Mouse (Mus musculus) fat pad, adult 2 months (tissue): Measurements from ENCODE around the gene Sp6.

Experiments
- DNase-seq: peaks from one replicate; pipeline ENCODE4 v3.0.0-alpha.2; 2011; ENCODE audit warnings: low read depth, low spot score; ENCODE audit errors: extremely low read depth

The Sp6 gene

DNA sequence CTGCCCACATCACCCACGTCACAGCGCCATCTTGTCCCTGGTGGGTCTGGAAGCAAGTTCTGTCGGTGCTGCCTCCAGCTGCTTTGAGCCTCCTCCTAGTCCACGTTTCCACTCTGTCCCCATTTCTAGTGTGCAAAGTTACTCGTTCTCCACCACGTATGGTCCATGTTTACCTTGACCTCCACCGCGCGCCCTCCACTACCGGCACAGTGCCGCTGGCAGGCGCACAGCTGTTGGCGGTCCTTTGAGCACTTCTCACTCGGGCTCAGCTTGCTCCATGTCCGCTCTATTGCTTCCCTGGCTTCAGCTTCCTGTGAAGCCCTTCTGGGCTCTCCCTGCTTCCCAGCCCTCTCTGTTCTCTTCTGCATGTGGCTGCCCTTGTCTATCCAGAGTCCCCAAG, 31.7 kb upstream of the Sp6 start:
- no peak for DNase-seq

DNA sequence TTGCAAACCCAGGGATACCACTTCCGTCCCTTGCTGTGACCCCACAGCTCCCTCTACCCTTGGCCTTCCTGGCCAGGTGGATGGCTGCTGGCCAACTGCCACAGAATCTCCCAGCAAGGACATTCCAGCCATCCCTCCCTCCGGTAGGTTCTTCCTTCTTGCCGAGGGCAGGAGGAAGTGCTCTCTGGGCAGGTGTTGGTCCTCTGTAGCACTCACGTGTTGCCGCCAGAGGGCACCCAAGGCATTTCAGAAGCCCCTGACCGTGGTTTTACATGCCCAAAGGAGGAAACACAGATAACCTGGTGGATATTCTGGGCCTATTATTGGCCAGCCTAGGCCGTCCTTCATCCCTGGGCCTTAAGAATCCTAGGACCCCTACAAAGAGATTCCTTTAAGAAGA, 30.8 kb upstream of the Sp6 start:
- no peak for DNase-seq

DNA sequence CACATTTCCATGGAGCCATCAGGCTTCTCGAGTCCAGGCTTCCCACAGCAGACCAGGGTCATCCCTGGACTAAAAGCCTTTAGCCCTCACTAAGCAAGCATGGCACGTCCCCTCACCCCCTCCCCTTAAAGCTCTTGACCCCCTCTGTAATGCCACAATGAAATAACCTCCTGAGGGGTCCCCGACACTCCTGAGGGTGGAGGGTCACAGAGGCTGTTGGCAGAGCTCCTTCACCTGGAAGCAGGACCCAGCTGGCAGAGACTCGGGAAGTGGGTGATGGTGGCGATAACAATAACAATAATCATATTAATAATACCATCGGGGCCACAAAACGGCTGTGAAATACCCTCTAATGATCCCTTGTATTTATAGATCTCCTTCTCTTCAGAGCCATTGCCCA, 30.3 kb upstream of the Sp6 start, which contains the start of gene Sp2:
Gene Sp2 (minus strand): TSS at position 101 of the 400 bp plus-strand sequence.
- no peak for DNase-seq

DNA sequence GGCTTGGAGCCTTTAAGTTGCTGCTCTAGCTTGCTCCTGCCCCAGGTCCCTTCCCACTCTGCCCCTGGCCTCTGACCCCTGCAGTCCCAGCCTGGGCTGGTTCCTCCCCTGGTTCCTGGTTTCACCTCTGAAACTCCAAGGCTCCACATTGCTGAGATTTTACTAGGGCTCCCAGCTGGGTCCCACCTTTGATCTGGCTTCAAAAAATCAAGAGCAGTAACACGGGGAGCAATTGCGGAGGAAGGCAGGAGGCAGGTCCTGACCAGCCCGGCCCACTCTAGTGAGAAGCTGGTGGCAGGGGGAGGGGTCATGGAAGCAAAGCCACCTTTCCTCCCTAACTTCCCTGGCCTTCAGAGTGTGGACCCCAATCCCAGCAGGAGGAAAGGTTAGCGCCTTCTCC, 28.3 kb upstream of the Sp6 start:
- no peak for DNase-seq

DNA sequence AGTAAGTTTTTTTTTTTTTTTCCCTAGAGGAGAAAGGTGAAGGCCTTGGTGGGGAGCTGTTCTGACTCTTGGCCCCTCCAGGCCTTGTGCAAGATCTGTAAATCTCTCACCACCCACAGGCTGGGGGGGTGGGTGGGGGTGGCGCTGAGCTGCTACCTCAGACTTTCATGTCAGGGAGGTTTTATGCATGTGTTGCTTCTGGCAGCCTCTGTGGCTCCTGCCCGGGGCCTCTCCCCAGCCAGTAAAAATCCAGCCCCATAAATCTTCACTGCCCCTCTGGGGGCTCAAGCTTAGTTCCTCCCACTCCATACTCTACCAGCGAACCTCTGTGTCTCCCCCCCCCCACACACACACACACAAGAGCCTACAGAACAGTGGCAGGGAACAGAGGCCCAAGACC, 26.7 kb upstream of the Sp6 start:
- no peak for DNase-seq

DNA sequence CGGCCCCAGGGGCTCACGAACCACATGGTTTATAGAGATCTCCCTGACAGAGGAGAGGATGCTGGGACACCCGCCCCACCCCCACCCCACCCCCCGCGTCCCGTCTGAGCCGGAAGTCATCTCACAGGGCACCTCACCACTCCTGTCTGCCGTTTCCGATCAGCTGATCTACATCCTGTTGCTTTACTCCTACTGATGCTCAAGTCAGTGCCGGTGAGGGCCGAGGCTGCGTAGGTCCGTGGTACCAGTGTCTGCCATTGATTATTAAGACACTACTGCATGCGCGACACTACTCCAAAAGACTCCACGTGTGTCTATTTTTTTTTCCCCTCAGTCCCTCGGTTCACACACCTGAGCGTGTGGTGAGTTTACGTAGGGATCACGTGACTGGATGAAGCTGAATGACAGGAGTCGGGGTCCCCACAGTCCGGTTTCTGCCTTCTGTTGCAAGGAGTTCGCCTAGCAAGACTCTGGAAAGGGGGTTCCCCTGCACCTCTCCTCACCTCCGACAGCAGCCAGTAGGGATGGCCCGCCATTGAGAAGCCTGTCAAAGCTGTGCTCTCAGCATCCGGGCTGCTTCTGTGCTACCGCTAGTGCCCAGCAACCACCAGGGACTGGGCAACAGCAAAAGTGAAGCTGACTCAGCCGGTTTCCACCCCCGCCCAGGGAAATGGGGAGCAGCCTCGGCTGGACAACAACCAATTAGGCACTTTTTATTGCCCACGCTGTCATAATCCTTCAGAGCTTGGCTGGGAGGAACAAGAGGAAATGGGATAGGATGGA, 25.1 kb upstream of the Sp6 start:
- DNase-seq: no peak

DNA sequence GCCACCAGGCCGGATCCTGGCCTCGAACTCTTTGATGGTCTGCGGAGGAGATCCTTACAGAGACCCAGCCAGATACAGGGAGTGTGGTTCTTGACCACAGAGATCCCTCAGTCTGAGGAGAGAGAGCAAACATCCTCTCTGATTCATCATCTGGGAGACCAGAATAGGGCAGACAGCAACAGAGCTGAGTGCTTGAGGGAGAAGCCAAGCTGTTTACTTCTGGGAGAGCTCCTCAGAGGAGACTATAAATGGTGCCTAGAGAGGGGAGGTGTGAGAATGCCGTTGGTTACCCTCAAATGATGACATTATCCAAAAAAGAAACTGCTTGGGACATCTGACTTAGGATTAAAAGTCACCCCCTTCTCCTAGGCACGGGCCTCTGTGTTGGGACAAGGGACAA, 21.7 kb upstream of the Sp6 start:
- no peak for DNase-seq

DNA sequence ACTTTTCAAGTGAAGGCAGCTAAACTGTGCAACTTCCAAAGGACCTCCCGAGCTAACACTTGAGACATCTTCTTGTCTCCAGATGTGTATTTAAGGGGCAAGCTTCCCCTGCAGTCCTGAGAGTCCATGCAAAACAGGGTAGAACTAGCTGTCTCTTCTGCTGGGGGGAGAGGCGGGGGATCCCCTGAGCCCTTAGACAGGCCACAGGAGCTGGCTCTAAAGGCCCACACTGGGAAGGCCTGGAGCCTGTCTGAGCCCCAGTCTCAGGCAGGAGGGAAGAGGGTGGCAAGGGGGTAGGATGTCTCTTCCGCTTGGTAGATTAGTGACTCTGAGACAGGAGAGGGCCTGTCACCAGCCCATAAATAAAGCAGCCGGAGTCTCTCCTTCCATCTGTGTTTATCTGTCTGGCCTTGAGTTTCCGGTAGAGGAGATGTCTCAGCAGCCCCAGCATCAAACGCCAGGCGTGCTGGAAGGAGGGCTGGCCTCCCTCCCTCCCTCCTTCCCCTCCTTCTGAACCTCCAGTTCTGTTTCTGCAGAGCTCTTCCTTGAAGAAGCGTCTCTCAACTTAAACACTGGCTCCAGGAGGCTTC, 20.4 kb upstream of the Sp6 start:
- DNase-seq: no peak

DNA sequence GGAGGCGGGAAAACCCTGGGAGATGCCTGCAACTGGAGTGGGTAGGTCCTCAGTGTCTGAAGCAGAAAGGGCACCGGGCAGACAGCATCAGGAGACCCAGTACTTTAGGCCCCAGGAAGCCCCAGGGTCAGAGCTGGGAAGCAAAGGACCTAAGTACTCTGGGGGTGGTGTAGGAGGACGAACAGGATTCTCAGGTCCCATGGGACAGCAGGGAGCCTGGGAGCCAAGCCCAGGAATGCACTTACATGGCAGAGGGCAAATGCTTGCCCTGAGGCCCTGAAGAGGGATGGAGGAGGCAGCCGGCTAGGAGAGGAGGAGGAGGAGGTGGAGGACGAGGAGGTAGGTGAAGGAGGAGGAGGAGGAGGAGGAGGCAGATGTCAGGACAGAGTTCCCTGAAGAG, 18.2 kb upstream of the Sp6 start:
- DNase-seq: no peak

DNA sequence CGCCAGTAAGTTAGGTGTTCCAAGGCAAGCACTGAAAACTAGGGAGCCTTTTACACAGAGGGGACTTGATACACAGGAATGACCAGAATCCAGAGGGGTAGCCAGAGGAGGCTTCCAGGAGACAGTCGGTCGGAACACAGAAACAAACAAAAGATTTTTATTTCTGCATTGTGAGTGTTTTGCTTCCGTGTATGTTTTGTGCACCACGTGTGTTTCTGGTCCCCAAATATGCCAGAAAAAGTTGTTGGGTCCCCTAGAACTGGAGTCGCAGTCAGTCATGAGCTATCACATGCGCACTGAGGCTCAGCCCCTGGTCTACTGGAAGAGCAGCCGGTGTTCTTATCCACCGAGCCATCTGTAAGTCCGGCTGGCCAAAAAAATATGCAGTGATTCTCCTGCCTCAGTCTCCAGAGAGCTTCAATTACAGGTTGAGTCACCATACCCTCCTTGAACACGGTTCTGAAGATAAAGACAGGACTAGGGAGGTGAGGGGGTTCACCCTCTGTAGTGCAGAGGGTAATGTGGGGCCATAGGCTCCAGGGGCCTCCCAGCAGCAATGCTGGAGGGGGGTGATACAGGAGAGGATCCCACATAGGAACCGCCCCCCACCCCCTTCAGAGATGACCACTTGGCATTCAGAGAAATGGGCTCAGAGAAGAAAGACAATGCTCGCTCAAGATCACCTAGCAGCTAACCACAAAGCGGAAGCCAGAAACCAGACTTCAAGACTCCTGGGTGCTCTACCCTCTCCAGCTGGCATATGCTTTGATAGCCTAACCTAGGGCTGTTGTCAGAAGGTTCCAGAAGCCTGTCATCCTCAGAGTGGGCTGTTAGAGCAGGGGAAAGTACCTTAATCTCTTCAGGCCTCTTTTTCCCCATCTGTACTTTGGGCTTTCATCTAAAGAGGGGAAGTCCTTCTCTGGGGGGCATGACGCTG, 17.1 kb upstream of the Sp6 start:
- no peak for DNase-seq

DNA sequence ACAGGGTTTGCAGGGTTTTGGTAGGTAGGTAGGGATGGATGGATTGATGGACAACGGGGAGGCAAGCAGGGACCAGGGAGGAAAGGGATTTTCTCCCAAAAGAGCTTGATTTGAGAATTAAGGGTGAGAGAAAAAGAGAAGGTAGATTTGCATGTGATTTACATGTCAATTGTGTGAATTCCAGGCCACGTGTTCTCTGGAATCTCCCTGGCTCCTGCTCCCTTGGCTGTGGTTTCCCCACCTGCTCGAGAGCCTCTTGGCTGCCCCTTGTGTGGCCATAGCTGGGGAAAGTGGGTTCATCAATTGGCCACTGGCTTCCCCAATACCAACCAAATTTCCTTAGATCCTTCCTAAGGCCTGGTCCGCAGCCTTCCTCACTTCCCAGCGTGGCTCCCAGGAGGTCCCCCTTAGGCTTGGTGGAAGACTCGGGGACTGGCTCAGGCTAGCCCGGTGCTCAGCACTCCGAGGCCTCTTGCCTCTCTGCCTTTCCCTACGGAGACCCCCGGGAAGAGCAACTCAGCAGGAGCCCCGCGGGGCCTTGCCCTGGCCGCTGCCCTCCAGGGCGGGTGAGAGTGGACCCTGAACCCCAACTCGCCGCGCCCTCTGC, 16.3 kb upstream of the Sp6 start:
- no peak for DNase-seq

DNA sequence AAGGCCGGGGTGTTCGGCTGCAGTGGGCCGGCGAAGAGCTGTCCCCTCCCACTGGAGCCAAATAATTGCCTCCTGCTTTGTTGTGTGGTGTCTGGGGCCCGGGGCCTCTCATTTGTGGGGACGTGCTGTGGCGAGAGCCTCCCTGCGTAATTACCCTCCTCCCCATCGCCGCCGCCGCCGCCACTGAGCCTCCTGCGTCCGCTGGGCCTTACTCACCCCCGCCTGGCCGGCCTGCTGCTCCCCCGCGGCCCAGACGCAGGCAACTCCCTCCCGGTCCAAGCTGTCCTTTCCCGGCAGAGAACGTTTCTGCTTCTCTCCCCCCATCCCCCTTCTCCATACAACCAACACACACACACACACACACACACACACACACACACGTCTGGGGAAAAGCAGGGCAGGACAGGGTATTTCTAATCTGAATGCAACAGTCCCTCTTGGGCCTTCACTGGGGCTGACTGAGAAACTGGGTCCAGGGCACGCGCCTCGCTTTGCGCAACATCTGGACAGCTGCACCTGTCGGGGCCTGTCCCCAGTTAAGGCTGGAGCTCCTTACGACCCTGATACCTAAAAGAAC, 15.7 kb upstream of the Sp6 start:
- DNase-seq: no peak

DNA sequence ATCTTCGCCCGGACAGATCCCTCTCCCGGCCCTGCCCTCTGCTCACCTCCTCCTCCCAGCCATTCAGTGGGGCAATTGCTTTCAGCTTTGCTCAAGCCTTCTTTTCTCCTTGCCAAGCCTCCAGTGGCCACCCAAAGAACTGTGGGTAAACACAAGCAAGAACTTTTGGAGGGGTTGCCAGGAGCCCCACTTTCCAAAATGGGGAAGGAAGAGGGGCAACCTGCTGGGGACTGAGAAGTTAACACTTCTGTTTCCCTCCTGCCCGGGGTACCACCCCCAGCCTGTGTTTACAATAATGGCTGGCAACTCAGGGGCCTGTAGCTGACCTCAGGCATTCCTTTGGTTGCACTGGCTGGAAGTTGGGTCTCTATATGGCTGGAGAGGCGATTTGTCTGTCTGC, 10.0 kb upstream of the Sp6 start:
- DNase-seq: no peak

DNA sequence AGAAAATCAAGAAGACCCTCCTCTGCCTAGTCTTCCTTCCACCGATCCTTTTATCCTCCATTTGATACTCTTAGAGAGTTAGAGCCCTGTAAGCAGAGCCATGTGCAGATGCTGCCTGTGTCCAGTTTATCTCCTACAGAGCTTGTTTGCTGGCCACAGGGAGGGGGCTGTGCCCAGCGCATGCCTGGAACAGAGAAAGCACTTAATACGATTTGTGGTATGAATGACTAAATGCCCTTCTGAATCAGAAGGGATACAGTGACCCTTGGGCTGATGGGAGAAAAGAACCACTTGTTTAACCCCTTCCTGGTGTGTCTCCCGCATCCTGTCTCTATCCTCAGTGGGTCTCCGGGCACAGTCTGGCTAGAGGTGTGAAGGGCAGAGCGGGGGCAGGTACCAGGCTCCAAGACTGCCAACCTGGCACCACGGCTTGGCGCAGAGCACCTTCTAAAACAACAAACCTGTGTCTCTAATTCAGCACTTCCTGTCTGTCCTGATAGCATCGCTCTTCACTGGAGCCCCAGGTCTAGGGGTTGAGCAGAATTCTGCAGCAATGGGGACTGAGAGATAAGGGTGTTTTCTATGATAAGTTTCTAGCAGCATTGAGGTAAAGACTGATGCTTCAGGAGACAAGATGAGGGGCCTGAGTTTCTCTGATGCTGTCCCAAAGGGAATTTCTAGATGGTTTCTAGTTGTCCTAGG, 6.0 kb upstream of the Sp6 start:
- DNase-seq: no peak

DNA sequence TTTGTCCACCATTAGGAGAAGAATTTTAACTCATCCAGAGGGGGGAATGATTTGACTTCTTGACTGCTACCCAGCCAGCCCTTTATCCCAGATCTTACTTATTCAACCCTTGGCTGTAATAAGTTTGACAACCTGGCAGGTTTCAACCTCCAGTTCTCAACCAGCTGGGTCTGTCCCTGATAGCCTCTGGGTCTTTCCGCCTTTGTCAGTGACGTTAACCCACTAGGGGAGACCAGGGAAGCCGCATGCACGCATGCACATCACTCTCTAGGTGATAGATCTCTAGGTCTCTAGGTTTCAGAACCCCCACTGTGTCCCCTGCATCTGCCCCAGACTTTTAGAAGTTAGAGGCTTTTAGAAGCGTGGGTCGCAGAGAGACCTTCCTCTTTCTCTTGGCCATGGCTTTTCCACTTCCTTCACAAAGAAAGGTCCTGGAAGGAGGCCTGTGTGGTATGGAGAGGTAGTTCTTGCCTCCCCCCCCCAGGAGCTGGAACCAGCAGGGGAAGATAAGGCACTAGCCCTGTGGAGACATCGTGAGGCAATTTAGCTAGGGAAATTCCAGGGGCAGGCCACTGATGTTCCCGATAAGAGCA, 3.9 kb upstream of the Sp6 start:
- DNase-seq: no peak

DNA sequence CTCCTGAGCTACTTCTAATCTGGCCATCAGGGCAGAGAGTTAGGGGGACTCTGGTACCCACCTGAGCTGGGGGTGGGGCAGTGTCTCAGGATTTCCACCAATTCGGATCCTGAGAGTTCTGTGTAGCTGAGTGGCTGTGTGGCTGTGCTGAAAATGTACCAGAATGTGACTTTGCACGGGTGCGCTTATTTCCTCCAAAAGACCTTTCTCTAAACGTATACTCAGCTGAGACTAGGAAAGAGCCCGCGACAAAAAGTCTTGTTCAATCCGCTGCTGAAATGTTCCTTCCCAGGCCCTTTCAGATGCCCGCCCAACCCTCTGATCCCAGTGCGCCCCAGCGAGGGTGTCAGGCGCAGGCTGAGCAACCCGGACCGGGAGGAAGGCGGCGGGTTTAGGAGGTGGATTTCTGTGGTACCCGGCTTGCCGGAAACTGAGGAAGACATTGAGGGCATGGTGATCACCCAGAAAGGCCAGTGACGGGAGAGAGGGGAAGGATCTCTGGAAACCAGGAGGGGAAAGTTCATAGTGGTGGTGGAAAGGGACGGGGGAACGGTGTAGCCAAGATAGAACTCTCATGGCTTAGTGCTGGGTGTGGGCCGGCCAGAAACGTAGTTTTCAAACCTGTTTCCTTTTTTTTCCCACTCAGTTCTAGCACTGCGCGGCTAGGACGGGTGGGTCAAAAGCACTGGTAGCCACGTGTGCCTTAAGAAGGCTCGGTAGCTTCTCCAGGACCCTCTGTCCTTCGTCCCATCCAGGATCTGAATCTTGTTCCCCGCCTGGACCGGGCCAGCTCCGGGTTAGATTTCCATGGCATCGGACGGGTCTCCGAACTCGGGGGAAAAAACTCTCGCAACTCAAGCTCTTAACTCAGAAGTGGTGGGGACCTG, 4.7 kb downstream of the Sp6 start:
- no peak for DNase-seq

DNA sequence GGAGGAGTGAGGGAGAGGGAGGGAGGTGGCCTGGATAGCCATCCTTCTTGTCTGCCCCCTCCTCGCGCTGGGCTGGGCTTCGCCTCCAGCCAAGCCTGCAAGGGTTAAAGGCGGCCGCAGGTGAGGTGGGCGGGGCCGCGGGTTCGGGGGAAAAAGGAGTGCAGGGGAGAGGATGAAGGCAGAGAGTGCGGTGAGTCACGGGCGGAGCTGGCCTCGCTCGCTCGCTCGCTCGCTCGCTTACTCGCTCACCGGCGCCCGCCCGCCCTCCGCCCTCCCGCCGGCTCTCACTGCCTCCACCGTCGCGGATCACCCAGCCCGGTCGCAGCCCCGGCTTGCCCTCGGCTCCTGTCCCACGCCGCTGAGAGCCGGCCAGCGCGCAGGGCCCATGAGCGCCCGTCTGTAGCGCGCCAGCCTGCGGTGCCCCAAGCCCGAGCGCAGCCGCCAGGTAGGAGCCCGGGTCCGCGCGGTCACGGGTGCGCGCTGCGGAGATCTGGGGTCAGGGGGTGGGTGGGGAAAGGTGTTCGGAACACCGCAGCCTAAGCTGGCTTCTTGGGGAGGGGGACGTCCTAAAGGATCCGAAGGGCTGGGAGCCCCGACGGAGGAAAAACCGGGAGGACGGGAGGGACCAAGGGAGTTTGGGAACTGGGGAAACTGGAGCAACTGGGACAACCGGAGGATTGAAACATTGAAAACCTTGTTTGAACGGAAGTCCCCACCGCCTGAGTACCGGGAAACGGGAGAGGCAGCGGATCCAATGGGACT, 5.6 kb downstream of the Sp6 start:
- DNase-seq: no peak

DNA sequence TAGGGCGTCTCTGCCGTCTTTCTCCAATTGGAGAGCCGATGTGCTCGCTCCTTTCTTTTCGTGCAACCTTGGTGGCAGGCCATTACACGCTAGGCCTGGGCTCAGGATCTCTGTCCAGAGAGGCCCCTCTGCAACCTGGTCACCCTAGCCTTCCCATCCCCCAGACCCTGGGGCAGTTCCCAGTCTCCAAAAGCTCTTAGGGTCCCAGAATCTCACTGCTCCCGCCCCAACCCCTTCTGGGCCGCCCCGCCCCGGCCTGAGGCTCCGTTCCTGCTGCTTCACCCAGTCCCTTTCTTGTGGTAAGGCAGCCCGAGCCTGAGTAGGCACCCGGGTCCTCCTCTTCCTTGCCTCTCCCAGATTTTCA, 6.1 kb downstream of the Sp6 start:
- no peak for DNase-seq
